Mouse (Mus musculus): Measurements from ENCODE around the gene Cox17. TPM values are rescaled to one million over a fixed set of nuclear protein-coding genes. Genes with fewer than 3 reads are reported as not detected.

Gene Cox17
- 266 and 297 TPM in 2 replicates for polyA plus RNA-seq (2015; fragmentation: Nextera tagmentation; extraction: Ambion mirVana)

GRCm38 (mm10) chr16:38346529-38347325 lies at the start of gene Cox17, which contains the start of gene Gm21987:
Gene Cox17 (plus strand): TSS chr16:38346991.
Gene Gm21987 (plus strand): TSS chr16:38347040.

GRCm38 (mm10) chr16:38341396-38342324 lies 5.1 kb upstream of the Cox17 start, which contains the start of gene Maats1:
Gene Maats1 (minus strand): TSS chr16:38342143.

GRCm38 (mm10) chr16:38361933-38362332 lies 15.1 kb downstream of the Cox17 start, which contains the start of gene Popdc2:
Gene Popdc2 (plus strand): TSS chr16:38362209.

Other genes with a start within 250 kb of the Cox17 start
- not detected in 2 replicates for gene Nr1i2, start 52.2 kb upstream of the Cox17 start, polyA plus RNA-seq (2015; fragmentation: Nextera tagmentation; extraction: Ambion mirVana)
- 0.05 and 0.06 TPM in 2 replicates for gene Maats1, start 4.8 kb upstream of the Cox17 start, polyA plus RNA-seq (2015; fragmentation: Nextera tagmentation; extraction: Ambion mirVana)
- gene Gm21987, start within 50 bp of the Cox17 start, polyA plus RNA-seq (2015; fragmentation: Nextera tagmentation; extraction: Ambion mirVana): not detected in 2 replicates
- gene Popdc2, start 15.2 kb downstream of the Cox17 start, polyA plus RNA-seq (2015; fragmentation: Nextera tagmentation; extraction: Ambion mirVana): 40.2 and 51.2 TPM in 2 replicates
- 1.2 and 1.7 TPM in 2 replicates for gene Pla1a, start 86.2 kb downstream of the Cox17 start, polyA plus RNA-seq (2015; fragmentation: Nextera tagmentation; extraction: Ambion mirVana)
- 66.3 and 83.9 TPM in 2 replicates for gene Adprh, start 105.7 kb downstream of the Cox17 start, polyA plus RNA-seq (2015; fragmentation: Nextera tagmentation; extraction: Ambion mirVana)
- 0.17 and 0.22 TPM in 2 replicates for gene Cd80, start 108.6 kb downstream of the Cox17 start, polyA plus RNA-seq (2015; fragmentation: Nextera tagmentation; extraction: Ambion mirVana)
- gene Timmdc1, start 175.7 kb downstream of the Cox17 start, polyA plus RNA-seq (2015; fragmentation: Nextera tagmentation; extraction: Ambion mirVana): 30.5 and 32.8 TPM in 2 replicates
- gene Poglut1, start 203.3 kb downstream of the Cox17 start, polyA plus RNA-seq (2015; fragmentation: Nextera tagmentation; extraction: Ambion mirVana): 12.1 and 12.6 TPM in 2 replicates
- gene Tmem39a, start 211.7 kb downstream of the Cox17 start, polyA plus RNA-seq (2015; fragmentation: Nextera tagmentation; extraction: Ambion mirVana): 33.9 and 40.7 TPM in 2 replicates

All from skeletal muscle tissue, postnatal 0 days (tissue).